Mouse (Mus musculus) myocyte (in vitro differentiated cells): ENCODE results near the gene Slc25a21.

Source experiments
- E2F4 ChIP-seq: IDR thresholded peaks from one replicate; pipeline ENCODE4 v1.6.1; 2011; ENCODE audit warnings: mild to moderate bottlenecking, control low read depth, moderate library complexity; ENCODE audit not compliant: insufficient read depth
- MAX ChIP-seq: IDR thresholded peaks from one replicate; pipeline ENCODE4 v1.6.1; 2011; ENCODE audit warnings: low read depth, mild to moderate bottlenecking, control low read depth
- MYOD1 ChIP-seq, 3 experiments: IDR thresholded peaks; one replicate each; pipeline ENCODE4 v1.6.1; 2011; ENCODE audit warnings: control low read depth in 2 of 3, low read depth in 2 of 3, mild to moderate bottlenecking in 2 of 3, moderate library complexity in 1 of 3; ENCODE audit not compliant: insufficient read length in 2 of 3, control insufficient read depth in 1 of 3
- MYOG ChIP-seq, 3 experiments: IDR thresholded peaks; one replicate each; pipeline ENCODE4 v1.6.1; 2011; ENCODE audit warnings: control low read depth in 2 of 3, low read depth in 2 of 3, mild to moderate bottlenecking in 2 of 3; ENCODE audit not compliant: insufficient read length in 2 of 3, control insufficient read depth in 1 of 3, insufficient read depth in 1 of 3
- POLR2A ChIP-seq: IDR thresholded peaks from one replicate; pipeline ENCODE4 v1.6.1; 2011; ENCODE audit warnings: low read depth, mild to moderate bottlenecking, control low read depth, moderate library complexity; ENCODE audit not compliant: insufficient read length
- REST ChIP-seq: IDR thresholded peaks from one replicate; pipeline ENCODE4 v1.6.1; 2011; ENCODE audit warnings: mild to moderate bottlenecking, control low read depth, moderate library complexity; ENCODE audit not compliant: insufficient read depth, insufficient read length
- USF1 ChIP-seq: IDR thresholded peaks from one replicate; pipeline ENCODE4 v1.6.1; 2011; ENCODE audit warnings: low read depth, mild to moderate bottlenecking, control low read depth, moderate library complexity

DNA sequence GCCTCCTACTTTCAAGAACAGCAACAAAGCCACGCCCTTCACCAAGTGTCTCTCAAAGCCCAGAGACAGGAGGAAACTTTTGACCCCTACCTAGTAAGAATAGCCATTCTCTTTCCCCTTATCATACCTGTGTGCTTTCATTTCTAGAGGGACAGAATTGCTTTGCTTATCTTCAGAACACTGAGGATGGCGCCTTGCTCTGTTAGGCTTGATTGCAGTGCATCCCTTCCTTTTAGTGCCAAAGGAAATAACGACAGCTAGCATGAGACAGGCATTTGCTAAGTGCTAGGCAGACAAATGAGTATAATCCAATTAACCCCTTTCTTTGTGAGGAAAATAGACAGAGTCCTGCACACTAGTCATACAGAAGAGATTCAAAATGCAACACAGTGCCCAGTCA, 34.4 kb downstream of the Slc25a21 start:
- TF ChIP-seq POLR2A (no peak), MYOG (IDR thresholded peaks at IDR 0.05; ENCODE audit: control insufficient read depth in 1 of 3, insufficient read depth in 1 of 3, insufficient read length in 2 of 3, low read depth in 2 of 3) (no peak), USF1 (no peak), MAX (no peak), E2F4 (no peak), MYOD1 (IDR thresholded peaks at IDR 0.05; ENCODE audit: control insufficient read depth in 1 of 3, insufficient read length in 2 of 3, low read depth in 2 of 3) (no peak), REST (no peak)
